Mouse (Mus musculus): ENCODE data around the gene Tcp11. TPM values are rescaled to one million over a fixed set of nuclear protein-coding genes. Genes with fewer than 3 reads are reported as not detected.

Tcp11 gene
- polyA plus RNA-seq, 2 experiments = 1.0 to 2.8 TPM

- no peaks in the 10 kb centered on the region for H3K36me3 ChIP-seq (ENCODE audit: control insufficient read depth, insufficient read depth, low read length)
- no peak overlapping the region for H3K27ac ChIP-seq (replicated peaks; ENCODE audit: low read depth, low read length)
- peaks cover 28% of the 10 kb centered on the region for H3K4me1 ChIP-seq (ENCODE audit: control insufficient read depth, insufficient read depth, low read length)
- DNase-seq (ENCODE audit: low spot score) = peak; percentile 56
- TF ChIP-seq POLR2A (IDR thresholded peaks at IDR 0.05; ENCODE audit: borderline replicate concordance, extremely low read depth, insufficient read depth, insufficient read length) = no peak
- ATAC-seq (ENCODE audit: low FRiP score, low read depth) = peak; percentile 43
- H3K27me3 ChIP-seq (ENCODE audit: control insufficient read depth, insufficient read depth, low read length) = no peaks in the 10 kb centered on the region
- no peak overlapping the region for H3K4me3 ChIP-seq (replicated peaks; ENCODE audit: low read length)
- WGBS = 10% methylated on average over 3 of the region's 3 CpGs
- H3K9ac ChIP-seq (ENCODE audit: low read depth, low read length, severe bottlenecking) = no peak overlapping the region
- no peak overlapping the region for H3K4me2 ChIP-seq (replicated peaks; ENCODE audit: low read depth, low read length, severe bottlenecking)
- H3K9me3 ChIP-seq (ENCODE audit: control insufficient read depth, low read length) = no peaks in the 10 kb centered on the region
These were observed 18.6 kb upstream of the Tcp11 start for GRCm38 (mm10) chr17:28099086-28099485.

- ATAC-seq (ENCODE audit: low FRiP score, low read depth) (no peak), DNase-seq (ENCODE audit: low spot score) (no peak)
- H3K4me3 ChIP-seq (replicated peaks; ENCODE audit: low read length) = no peak overlapping the region
- H3K27me3 ChIP-seq (ENCODE audit: control insufficient read depth, insufficient read depth, low read length) = no peaks in the 10 kb centered on the region
- no peak for TF ChIP-seq POLR2A (IDR thresholded peaks at IDR 0.05; ENCODE audit: borderline replicate concordance, extremely low read depth, insufficient read depth, insufficient read length)
- H3K4me2 ChIP-seq (replicated peaks; ENCODE audit: low read depth, low read length, severe bottlenecking) = no peak overlapping the region
- H3K27ac ChIP-seq (replicated peaks; ENCODE audit: low read depth, low read length) = no peak overlapping the region
- H3K9me3 ChIP-seq (ENCODE audit: control insufficient read depth, low read length) = no peaks in the 10 kb centered on the region
- no peaks in the 10 kb centered on the region for H3K36me3 ChIP-seq (ENCODE audit: control insufficient read depth, insufficient read depth, low read length)
- H3K4me1 ChIP-seq (ENCODE audit: control insufficient read depth, insufficient read depth, low read length) = peaks cover 23% of the 10 kb centered on the region
- 83% methylated on average over 13 of the region's 13 CpGs for WGBS
- no peak overlapping the region for H3K9ac ChIP-seq (ENCODE audit: low read depth, low read length, severe bottlenecking)
These were observed 16.9 kb upstream of the Tcp11 start for GRCm38 (mm10) chr17:28097308-28097707.

- H3K9ac ChIP-seq (ENCODE audit: low read depth, low read length, severe bottlenecking) = no peak overlapping the region
- 63% methylated on average over 10 of the region's 10 CpGs for WGBS
- no peak for TF ChIP-seq POLR2A (IDR thresholded peaks at IDR 0.05; ENCODE audit: borderline replicate concordance, extremely low read depth, insufficient read depth, insufficient read length)
- ATAC-seq (ENCODE audit: low FRiP score, low read depth) (no peak), DNase-seq (ENCODE audit: low spot score) (no peak)
- no peak overlapping the region for H3K4me2 ChIP-seq (replicated peaks; ENCODE audit: low read depth, low read length, severe bottlenecking)
- no peaks in the 10 kb centered on the region for H3K36me3 ChIP-seq (ENCODE audit: control insufficient read depth, insufficient read depth, low read length)
- H3K27me3 ChIP-seq (ENCODE audit: control insufficient read depth, insufficient read depth, low read length) = no peaks in the 10 kb centered on the region
- no peak overlapping the region for H3K4me3 ChIP-seq (replicated peaks; ENCODE audit: low read length)
- H3K27ac ChIP-seq (replicated peaks; ENCODE audit: low read depth, low read length) = no peak overlapping the region
- no peaks in the 10 kb centered on the region for H3K9me3 ChIP-seq (ENCODE audit: control insufficient read depth, low read length)
- peaks cover 15% of the 10 kb centered on the region for H3K4me1 ChIP-seq (ENCODE audit: control insufficient read depth, insufficient read depth, low read length)
These were observed 16.0 kb upstream of the Tcp11 start for GRCm38 (mm10) chr17:28096418-28096817.

GRCm38 (mm10) chr17:28093837-28094236, 13.4 kb upstream of the Tcp11 start:
- DNase-seq (ENCODE audit: low spot score) = no peak
- Histone ChIP-seq H3K9ac (ENCODE audit: low read depth, low read length, severe bottlenecking) (no peak overlapping the region), H3K27me3 (ENCODE audit: control insufficient read depth, insufficient read depth, low read length) (no peaks in the 10 kb centered on the region), H3K4me1 (ENCODE audit: control insufficient read depth, insufficient read depth, low read length) (peaks cover 9% of the 10 kb centered on the region), H3K4me2 (replicated peaks; ENCODE audit: low read depth, low read length, severe bottlenecking) (no peak overlapping the region), H3K4me3 (replicated peaks; ENCODE audit: low read length) (no peak overlapping the region), H3K27ac (replicated peaks; ENCODE audit: low read depth, low read length) (no peak overlapping the region), H3K36me3 (ENCODE audit: control insufficient read depth, insufficient read depth, low read length) (no peaks in the 10 kb centered on the region), H3K9me3 (ENCODE audit: control insufficient read depth, low read length) (no peaks in the 10 kb centered on the region)
- TF ChIP-seq POLR2A (IDR thresholded peaks at IDR 0.05; ENCODE audit: borderline replicate concordance, extremely low read depth, insufficient read depth, insufficient read length) = no peak
- 80% methylated on average over 3 of the region's 3 CpGs for WGBS
- ATAC-seq (ENCODE audit: low FRiP score, low read depth) = no peak

GRCm38 (mm10) chr17:28092297-28092696, 11.9 kb upstream of the Tcp11 start:
- Histone ChIP-seq H3K36me3 (ENCODE audit: control insufficient read depth, insufficient read depth, low read length) (no peaks in the 10 kb centered on the region), H3K9ac (ENCODE audit: low read depth, low read length, severe bottlenecking) (no peak overlapping the region), H3K27ac (replicated peaks; ENCODE audit: low read depth, low read length) (no peak overlapping the region), H3K27me3 (ENCODE audit: control insufficient read depth, insufficient read depth, low read length) (no peaks in the 10 kb centered on the region), H3K4me3 (replicated peaks; ENCODE audit: low read length) (no peak overlapping the region), H3K4me1 (ENCODE audit: control insufficient read depth, insufficient read depth, low read length) (peaks cover 8% of the 10 kb centered on the region), H3K9me3 (ENCODE audit: control insufficient read depth, low read length) (no peaks in the 10 kb centered on the region), H3K4me2 (replicated peaks; ENCODE audit: low read depth, low read length, severe bottlenecking) (no peak overlapping the region)
- DNase-seq (ENCODE audit: low spot score) (no peak), ATAC-seq (ENCODE audit: low FRiP score, low read depth) (no peak)
- 90% methylated on average over 2 of the region's 2 CpGs for WGBS
- no peak for TF ChIP-seq POLR2A (IDR thresholded peaks at IDR 0.05; ENCODE audit: borderline replicate concordance, extremely low read depth, insufficient read depth, insufficient read length)

GRCm38 (mm10) chr17:28088718-28089117, 8.3 kb upstream of the Tcp11 start:
- Histone ChIP-seq H3K4me3 (replicated peaks; ENCODE audit: low read length) (no peak overlapping the region), H3K9ac (ENCODE audit: low read depth, low read length, severe bottlenecking) (no peak overlapping the region), H3K36me3 (ENCODE audit: control insufficient read depth, insufficient read depth, low read length) (no peaks in the 10 kb centered on the region), H3K9me3 (ENCODE audit: control insufficient read depth, low read length) (no peaks in the 10 kb centered on the region), H3K4me1 (ENCODE audit: control insufficient read depth, insufficient read depth, low read length) (peaks cover 9% of the 10 kb centered on the region; the same call in 1 of the 2 replicates), H3K27me3 (ENCODE audit: control insufficient read depth, insufficient read depth, low read length) (no peaks in the 10 kb centered on the region), H3K27ac (replicated peaks; ENCODE audit: low read depth, low read length) (no peak overlapping the region), H3K4me2 (replicated peaks; ENCODE audit: low read depth, low read length, severe bottlenecking) (no peak overlapping the region)
- ATAC-seq (ENCODE audit: low FRiP score, low read depth) (no peak), DNase-seq (ENCODE audit: low spot score) (no peak)
- TF ChIP-seq POLR2A (IDR thresholded peaks at IDR 0.05; ENCODE audit: borderline replicate concordance, extremely low read depth, insufficient read depth, insufficient read length) = no peak
- 98% methylated on average over 6 of the region's 6 CpGs for whole genome bisulfite sequencing
